Mouse (Mus musculus): Measurements from ENCODE around the gene Snrpc.
A peak's percentile ranks its signal among the peaks of the same experiment; 100 is the strongest.

Gene Snrpc

GRCm38 (mm10) chr17:27819971-27820567 is 17.9 kb upstream of the Snrpc start:
- DNase-seq (ENCODE audit: low spot score): no peak

DNA sequence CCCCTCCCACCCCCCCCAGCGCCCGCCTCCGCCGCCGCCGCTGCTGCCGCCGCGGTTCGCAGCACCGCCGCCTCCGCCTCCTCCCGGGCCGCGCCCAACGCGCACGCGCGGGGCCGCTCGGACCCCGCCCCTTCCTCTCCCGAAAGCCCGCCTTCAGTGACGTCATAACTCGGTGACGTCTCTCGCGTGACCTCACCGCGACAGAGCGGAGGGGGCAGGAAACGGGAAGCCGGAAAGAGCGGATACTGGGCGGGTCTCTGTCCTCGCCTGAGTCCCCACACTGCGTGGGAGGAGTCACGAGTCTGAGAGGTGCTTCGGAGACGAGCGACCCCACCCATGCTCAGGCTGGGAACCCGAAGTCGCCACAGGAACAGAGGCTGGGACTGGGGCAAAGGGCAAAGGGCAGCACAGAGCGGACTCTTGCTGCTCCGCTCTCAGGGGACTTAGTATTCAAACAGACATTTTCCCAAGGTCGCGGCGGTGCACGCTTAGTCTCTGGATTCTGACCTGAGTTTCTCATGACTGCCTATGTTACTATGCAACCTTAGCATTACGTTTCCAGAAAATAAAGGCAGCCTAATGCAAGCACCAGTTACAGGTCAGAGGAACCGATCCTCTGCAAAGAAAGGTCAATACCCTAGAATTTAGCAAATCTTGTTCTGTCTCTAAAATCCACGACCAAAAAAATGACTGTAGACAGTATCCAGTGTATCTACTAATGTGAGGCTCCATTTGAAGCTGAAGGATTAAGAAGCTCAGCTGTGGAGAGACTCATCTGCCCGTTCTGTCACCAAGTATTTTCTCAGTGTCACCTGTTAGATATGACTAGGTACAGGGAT is 17.2 kb upstream of the Snrpc start, which contains the start of gene D17Wsu92e:
D17Wsu92e (minus strand) TSS at position 81 of the 839 bp plus-strand sequence.
- peak; percentile 97 for DNase-seq (ENCODE audit: low spot score)

GRCm38 (mm10) chr17:27821407-27822338 is 16.3 kb upstream of the Snrpc start:
- no peak for DNase-seq (ENCODE audit: low spot score)

DNA sequence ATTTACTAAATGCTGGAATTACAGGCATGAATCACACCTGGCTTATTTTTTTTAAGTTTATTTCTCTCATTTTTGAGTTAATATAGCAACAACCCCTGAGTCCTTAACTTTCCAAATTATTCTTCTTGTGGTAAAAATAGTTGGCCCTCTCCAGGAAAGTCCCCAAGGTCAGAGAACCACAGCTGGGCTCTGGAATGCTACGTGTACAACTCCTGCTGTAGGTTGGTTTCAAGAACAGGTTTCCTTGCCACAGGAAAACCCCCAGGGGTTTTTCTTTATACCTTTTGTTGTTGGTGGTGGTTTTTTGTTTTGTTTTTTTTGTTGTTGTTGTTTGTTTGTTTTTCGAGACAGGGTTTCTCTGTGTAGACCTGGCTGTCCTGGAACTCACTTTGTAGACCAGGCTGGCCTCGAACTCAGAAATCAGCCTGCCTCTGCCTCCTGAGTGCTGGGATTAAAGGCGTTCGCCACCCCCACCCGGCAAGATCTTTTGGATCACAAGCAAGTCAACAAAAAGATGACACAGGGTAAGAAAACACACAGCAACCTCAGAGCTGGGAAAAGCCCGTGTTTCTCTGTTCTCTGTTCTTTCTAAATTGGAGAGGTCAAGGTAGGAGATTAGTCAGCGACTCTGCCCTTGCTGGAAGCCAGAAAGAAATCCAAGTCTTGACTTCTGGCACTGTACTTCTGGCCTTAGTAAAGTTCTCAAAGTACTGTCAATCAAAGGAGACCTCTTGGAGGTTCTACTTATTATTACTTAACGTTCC is 14.6 kb upstream of the Snrpc start:
- DNase-seq (ENCODE audit: low spot score): no peak

GRCm38 (mm10) chr17:27824941-27825340 is 13.0 kb upstream of the Snrpc start:
- no peak for DNase-seq (ENCODE audit: low spot score)

- no peak for DNase-seq (ENCODE audit: low spot score)
Measured at GRCm38 (mm10) chr17:27825539-27825938, 12.4 kb upstream of the Snrpc start.

DNA sequence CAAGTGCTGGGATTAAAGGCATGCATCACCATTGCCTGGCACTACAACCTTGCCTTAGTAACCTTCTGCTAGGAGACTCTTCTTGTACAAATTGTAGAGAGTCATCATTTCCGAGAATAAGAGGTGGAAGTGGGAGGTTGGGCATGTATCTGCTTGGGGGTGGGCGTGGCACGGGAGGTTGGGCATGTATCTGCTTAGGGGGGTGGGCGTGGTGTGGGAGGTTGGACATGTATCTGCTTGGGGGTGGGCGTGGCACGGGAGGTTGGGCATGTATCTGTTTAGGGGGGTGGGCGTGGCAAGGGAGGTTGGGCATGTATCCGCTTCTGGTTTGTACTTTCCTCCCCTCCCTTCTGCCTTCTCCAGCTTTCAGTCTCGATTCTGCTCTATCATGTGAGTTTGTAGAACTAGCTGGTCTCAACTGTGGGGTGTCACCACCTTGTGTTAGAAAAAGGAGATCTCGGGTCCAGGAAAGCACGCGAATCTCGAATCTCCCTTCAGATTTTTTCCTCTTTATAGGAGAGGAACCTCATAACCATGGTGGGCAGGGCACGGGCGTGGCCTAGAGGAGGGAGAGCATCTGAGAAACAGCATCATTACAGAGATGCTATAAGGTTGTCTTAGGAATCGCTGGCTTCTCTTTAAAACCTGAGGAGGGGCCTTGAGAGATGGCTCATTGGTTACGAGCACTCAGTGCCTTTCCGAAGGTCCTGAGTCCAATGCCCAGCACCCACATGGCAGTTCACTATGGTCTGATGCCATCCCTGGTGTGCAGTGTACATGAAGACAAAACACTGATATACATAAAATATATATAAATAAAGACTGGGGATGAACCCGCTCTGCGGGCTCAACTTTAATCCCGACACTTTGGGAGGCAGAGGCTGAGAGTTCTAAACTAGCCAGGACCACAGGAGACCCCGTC is 11.7 kb upstream of the Snrpc start:
- DNase-seq (ENCODE audit: low spot score): peak; percentile 16

- DNase-seq (ENCODE audit: low spot score): peak; percentile 27
Measured at GRCm38 (mm10) chr17:27826908-27827383, 11.0 kb upstream of the Snrpc start.

DNA sequence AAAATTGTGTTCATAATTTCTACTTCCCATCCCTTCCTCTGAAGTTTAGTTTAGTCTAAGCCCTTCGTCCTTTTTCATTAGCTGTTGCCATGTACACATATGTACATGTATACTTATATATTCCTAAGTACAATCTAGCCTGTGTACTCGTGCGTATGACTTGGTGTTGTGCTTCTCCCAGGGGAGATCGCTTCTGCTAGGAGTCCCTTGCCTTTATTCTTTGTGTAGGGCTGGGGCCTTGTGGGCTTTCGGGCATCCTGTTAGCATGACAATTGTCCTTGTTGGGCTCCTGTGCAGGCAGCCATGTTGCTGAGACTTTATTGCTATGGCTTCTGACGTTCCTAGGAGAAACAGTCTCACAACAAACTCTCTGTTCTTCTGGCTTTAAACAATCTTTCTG is 10.4 kb upstream of the Snrpc start:
- DNase-seq (ENCODE audit: low spot score): no peak

DNA sequence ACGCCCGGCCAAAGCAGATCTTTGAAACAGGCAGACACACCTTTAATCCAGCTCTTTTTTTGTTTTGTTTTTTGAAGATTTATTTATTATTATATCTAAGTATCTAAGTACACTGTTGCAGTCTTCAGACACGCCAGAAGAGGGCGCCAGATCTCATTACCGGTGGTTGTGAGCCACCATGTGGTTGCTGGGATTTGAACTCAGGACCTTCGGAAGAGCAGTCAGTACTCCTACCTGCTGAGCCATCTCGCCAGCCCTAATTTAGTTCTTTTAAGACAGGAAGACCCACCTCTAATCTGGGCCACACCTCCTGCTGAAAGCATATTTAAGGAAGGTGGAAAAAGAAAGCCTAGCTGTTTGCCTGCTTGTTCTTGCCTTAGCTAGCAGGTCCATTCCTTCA is 7.5 kb upstream of the Snrpc start:
- peak; percentile 32 for DNase-seq (ENCODE audit: low spot score)

GRCm38 (mm10) chr17:27839469-27840252 is 1.7 kb downstream of the Snrpc start:
- DNase-seq (ENCODE audit: low spot score): peak; percentile 96

DNA sequence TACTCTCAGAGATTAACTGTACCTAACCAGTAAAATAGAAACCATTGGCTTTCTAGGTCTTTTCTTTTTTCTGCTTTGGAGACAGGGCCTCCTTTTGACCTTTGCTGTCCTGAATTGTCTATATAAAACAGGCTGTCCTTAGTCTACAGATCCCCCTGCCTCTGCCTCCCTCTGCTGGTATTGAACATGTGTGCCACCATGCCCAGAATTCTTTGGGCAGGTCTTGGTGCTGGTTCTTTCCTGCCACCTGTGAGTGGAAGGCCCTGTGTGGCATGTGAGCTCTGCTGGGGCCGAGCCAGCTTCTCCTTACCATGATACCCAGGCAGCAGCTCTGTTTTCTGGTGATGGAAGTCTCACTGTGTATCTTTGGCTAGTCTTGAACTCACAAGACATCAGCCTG is 10.4 kb downstream of the Snrpc start:
- no peak for DNase-seq (ENCODE audit: low spot score)

DNA sequence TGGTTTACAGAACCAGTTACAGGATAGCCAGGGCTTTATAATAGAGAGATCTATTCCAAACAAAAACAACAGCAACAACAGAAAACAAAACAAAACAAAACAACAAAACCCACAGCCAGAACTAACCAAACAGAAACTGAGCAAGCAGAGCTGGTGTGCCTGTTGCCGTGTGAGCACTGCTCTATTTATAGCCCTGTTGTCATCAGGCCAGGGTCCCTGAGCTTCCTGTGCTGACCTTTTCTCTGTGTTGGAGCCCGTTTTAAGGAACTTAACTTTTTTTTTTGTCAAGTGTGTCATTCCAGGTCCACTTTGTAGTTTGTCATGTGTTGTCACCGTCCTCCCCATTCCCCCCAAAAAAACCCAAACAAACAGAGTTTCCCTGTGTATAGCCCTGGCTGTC is 13.1 kb downstream of the Snrpc start:
- no peak for DNase-seq (ENCODE audit: low spot score)

GRCm38 (mm10) chr17:27856265-27856797 is 18.4 kb downstream of the Snrpc start, which contains the start of gene Uhrf1bp1:
Uhrf1bp1 (plus strand) TSS chr17:27856441.
- peak; percentile 91 for DNase-seq (ENCODE audit: low spot score)

DNA sequence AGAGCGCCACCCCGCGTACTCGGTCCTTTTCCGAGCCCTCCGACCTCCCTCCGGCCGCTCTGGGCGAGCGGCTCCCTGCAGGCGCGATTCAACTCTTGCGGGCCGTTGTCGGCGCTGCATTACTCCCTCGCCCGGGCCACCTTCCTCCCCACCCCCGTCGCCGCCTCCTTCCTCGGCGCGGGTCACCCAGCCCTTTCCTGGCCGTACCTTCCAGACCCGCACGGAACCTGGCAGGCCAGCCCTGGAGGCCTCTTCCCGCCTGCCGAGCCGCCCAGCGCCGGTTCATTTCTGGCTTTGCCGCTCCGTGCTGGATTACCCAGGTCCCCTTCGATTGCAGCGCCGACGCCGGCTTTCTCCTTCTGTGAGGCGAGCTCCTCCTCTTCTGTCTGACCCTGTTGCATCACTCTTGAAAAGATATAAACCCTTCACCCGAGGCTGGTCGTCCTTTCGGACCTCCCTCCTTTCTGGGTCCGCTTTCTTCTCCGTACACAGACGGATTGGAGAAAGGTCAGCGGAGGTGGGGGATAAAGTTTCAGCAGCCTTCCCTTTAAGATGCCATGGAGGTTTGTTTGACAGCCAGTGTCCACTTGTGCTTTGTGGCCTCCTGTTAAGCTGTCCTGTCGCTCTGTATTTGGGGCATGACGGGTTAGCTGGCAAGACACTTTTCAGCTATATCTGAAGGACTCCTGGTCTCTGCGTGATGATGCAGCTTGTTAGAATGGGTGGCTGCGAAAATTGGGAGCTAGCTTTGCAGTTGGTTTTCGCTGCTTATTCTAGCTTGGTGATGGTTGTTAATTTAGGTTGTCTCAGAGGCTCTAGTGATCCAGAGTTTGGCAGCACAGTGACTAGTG is 19.1 kb downstream of the Snrpc start:
- peak; percentile 65 for DNase-seq (ENCODE audit: low spot score)

DNA sequence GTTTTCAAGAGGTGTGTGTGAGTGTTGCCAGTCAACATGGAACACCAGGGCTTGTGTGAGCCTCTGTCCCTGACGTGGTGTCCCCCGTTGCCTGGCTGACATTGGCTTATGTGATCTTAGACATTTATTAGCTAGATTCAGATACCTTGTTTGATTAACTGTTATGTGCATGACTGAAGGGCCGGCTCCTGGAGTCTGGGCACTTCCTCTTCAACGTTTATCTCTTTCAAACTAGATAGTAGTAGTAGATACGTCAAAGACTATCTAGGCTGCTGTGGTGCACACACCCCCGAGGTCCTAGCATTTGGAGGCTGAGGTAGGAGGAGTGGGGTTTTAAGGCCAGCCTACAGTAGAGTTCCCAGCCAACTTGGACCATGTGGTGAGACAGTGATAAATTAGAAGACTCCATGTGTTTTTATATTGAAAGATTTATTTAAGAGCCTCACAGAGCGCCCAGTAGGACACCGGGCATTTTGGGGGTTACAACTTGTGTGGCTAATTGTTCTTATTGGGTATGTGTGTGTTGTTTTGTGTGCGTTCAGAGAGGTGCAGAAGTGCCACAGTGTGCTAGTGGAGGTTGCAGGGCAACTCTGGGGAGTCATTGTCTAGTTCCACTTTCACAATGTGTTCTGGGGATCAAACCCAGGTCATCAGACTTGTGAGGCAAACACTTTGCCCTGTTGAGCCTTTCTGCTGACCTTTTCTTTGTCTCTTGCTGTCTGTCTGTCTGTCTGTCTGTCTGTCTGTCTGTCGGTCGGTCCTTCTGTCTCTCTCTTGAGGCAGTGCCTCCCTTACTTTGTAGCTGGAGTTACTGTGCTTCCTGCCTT is 19.9 kb downstream of the Snrpc start:
- DNase-seq (ENCODE audit: low spot score): no peak

- no peak for DNase-seq (ENCODE audit: low spot score)
Measured at GRCm38 (mm10) chr17:27859131-27859530, 21.2 kb downstream of the Snrpc start.
